Mouse (Mus musculus): ENCODE results near the gene Mdp1. TPM values are rescaled to one million over a fixed set of nuclear protein-coding genes. Genes with fewer than 3 reads are reported as not detected.

Gene Mdp1
- polyA plus RNA-seq, 1 experiment from 2014 or later: 70.4 TPM

- H3K4me1 ChIP-seq (replicated peaks; ENCODE audit: control insufficient read depth, insufficient read depth, low read length): peaks cover 3% of the 10 kb centered on the region; the same call in 1 of the 2 replicates
- no peaks in the 10 kb centered on the region; the same call in 1 of the 2 replicates for H3K36me3 ChIP-seq (replicated peaks; ENCODE audit: control insufficient read depth, insufficient read depth)
- no peak within 1 kb of the TSS for H3K4me3 ChIP-seq (replicated peaks; ENCODE audit: low read length)
- H3K9me3 ChIP-seq (ENCODE audit: control insufficient read depth, low read length): no peaks in the 10 kb centered on the region
- H3K4me2 ChIP-seq (replicated peaks): no peak within 1 kb of the TSS
- H3K9ac ChIP-seq: no peak within 1 kb of the TSS
- DNase-seq (ENCODE audit: low spot score): no peak
- WGBS: 95% methylated on average over 2 of the region's 2 CpGs
- H3K27me3 ChIP-seq (ENCODE audit: control insufficient read depth, insufficient read depth, low read length): no peaks in the 10 kb centered on the region
- ATAC-seq (ENCODE audit: low FRiP score): no peak
- H3K27ac ChIP-seq: no peak within 1 kb of the TSS
Observed at GRCm38 (mm10) chr14:55649884-55650283, 10.4 kb downstream of the Mdp1 start, which contains the start of gene Tssk4. TSS of gene Tssk4 (plus strand) at chr14:55650184.

- WGBS: 34% methylated on average over 17 of the region's 17 CpGs
- ATAC-seq (ENCODE audit: low FRiP score) (no peak), DNase-seq (ENCODE audit: low spot score) (no peak)
- Histone ChIP-seq H3K9me3 (ENCODE audit: control insufficient read depth, low read length) (no peaks in the 10 kb centered on the region), H3K4me1 (replicated peaks; ENCODE audit: control insufficient read depth, insufficient read depth, low read length) (peaks cover 21% of the 10 kb centered on the region), H3K36me3 (replicated peaks; ENCODE audit: control insufficient read depth, insufficient read depth) (peaks cover 12% of the 10 kb centered on the region), H3K4me3 (replicated peaks; ENCODE audit: low read length) (peak overlapping the region; percentile 85), H3K4me2 (replicated peaks) (peak overlapping the region; percentile 80), H3K9ac (peak overlapping the region; percentile 84), H3K27me3 (ENCODE audit: control insufficient read depth, insufficient read depth, low read length) (no peaks in the 10 kb centered on the region), H3K27ac (no peak overlapping the region)
Observed at GRCm38 (mm10) chr14:55644261-55644888, 15.9 kb downstream of the Mdp1 start.

- peaks cover 21% of the 10 kb centered on the region for H3K4me1 ChIP-seq (replicated peaks; ENCODE audit: control insufficient read depth, insufficient read depth, low read length)
- DNase-seq (ENCODE audit: low spot score) (peak; percentile 78), ATAC-seq (ENCODE audit: low FRiP score) (peak; percentile 90)
- peak within 1 kb of the TSS; percentile 84 for H3K9ac ChIP-seq
- H3K27me3 ChIP-seq (ENCODE audit: control insufficient read depth, insufficient read depth, low read length): no peaks in the 10 kb centered on the region
- peaks cover 22% of the 10 kb centered on the region for H3K36me3 ChIP-seq (replicated peaks; ENCODE audit: control insufficient read depth, insufficient read depth)
- under 1% methylated on average over 89 of the region's 89 CpGs for WGBS
- no peaks in the 10 kb centered on the region for H3K9me3 ChIP-seq (ENCODE audit: control insufficient read depth, low read length)
- peak within 1 kb of the TSS; percentile 85 for H3K4me3 ChIP-seq (replicated peaks; ENCODE audit: low read length)
- peak within 1 kb of the TSS; percentile 80 for H3K4me2 ChIP-seq (replicated peaks)
- H3K27ac ChIP-seq: peak within 1 kb of the TSS; percentile 97
Observed at GRCm38 (mm10) chr14:55643060-55643907, 17.0 kb downstream of the Mdp1 start, which contains the start of gene Tm9sf1. TSS of gene Tm9sf1 (minus strand) at chr14:55643806.

GRCm38 (mm10) chr14:55642679-55643059, 17.6 kb downstream of the Mdp1 start:
- H3K9ac ChIP-seq: peak overlapping the region; percentile 84
- peak; percentile 29 for ATAC-seq (ENCODE audit: low FRiP score)
- H3K4me2 ChIP-seq (replicated peaks): peak overlapping the region; percentile 80
- no peaks in the 10 kb centered on the region for H3K27me3 ChIP-seq (ENCODE audit: control insufficient read depth, insufficient read depth, low read length)
- peak overlapping the region; percentile 85 for H3K4me3 ChIP-seq (replicated peaks; ENCODE audit: low read length)
- 21% methylated on average over 8 of the region's 8 CpGs for WGBS
- H3K27ac ChIP-seq: peak overlapping the region; percentile 97
- H3K4me1 ChIP-seq (replicated peaks; ENCODE audit: control insufficient read depth, insufficient read depth, low read length): peaks cover 21% of the 10 kb centered on the region
- no peak for DNase-seq (ENCODE audit: low spot score)
- H3K36me3 ChIP-seq (replicated peaks; ENCODE audit: control insufficient read depth, insufficient read depth): peaks cover 28% of the 10 kb centered on the region
- no peaks in the 10 kb centered on the region for H3K9me3 ChIP-seq (ENCODE audit: control insufficient read depth, low read length)

GRCm38 (mm10) chr14:55641291-55641690, 19.0 kb downstream of the Mdp1 start:
- Histone ChIP-seq H3K4me3 (replicated peaks; ENCODE audit: low read length) (no peak overlapping the region), H3K9me3 (ENCODE audit: control insufficient read depth, low read length) (no peaks in the 10 kb centered on the region), H3K9ac (no peak overlapping the region), H3K27ac (no peak overlapping the region), H3K4me2 (replicated peaks) (no peak overlapping the region), H3K36me3 (replicated peaks; ENCODE audit: control insufficient read depth, insufficient read depth) (peaks cover 42% of the 10 kb centered on the region), H3K4me1 (replicated peaks; ENCODE audit: control insufficient read depth, insufficient read depth, low read length) (peaks cover 25% of the 10 kb centered on the region), H3K27me3 (ENCODE audit: control insufficient read depth, insufficient read depth, low read length) (no peaks in the 10 kb centered on the region)
- no peak for DNase-seq (ENCODE audit: low spot score)
- WGBS: 97% methylated on average over 13 of the region's 13 CpGs
- no peak for ATAC-seq (ENCODE audit: low FRiP score)

GRCm38 (mm10) chr14:55640816-55641215, 19.5 kb downstream of the Mdp1 start:
- H3K36me3 ChIP-seq (replicated peaks; ENCODE audit: control insufficient read depth, insufficient read depth): peaks cover 45% of the 10 kb centered on the region
- no peaks in the 10 kb centered on the region for H3K27me3 ChIP-seq (ENCODE audit: control insufficient read depth, insufficient read depth, low read length)
- no peak for DNase-seq (ENCODE audit: low spot score)
- H3K9ac ChIP-seq: no peak overlapping the region
- no peak for ATAC-seq (ENCODE audit: low FRiP score)
- WGBS: 96% methylated on average over 14 of the region's 14 CpGs
- H3K27ac ChIP-seq: no peak overlapping the region
- no peak overlapping the region for H3K4me2 ChIP-seq (replicated peaks)
- peaks cover 29% of the 10 kb centered on the region for H3K4me1 ChIP-seq (replicated peaks; ENCODE audit: control insufficient read depth, insufficient read depth, low read length)
- no peaks in the 10 kb centered on the region for H3K9me3 ChIP-seq (ENCODE audit: control insufficient read depth, low read length)
- H3K4me3 ChIP-seq (replicated peaks; ENCODE audit: low read length): no peak overlapping the region

GRCm38 (mm10) chr14:55637795-55638194, 22.5 kb downstream of the Mdp1 start, which contains the start of gene Gm49378:
TSS of gene Gm49378 (minus strand) at chr14:55637895.
- DNase-seq (ENCODE audit: low spot score) (no peak), ATAC-seq (ENCODE audit: low FRiP score) (no peak)
- no peak within 1 kb of the TSS for H3K27ac ChIP-seq
- WGBS: 96% methylated on average over 9 of the region's 9 CpGs
- no peak within 1 kb of the TSS for H3K4me3 ChIP-seq (replicated peaks; ENCODE audit: low read length)
- no peaks in the 10 kb centered on the region for H3K27me3 ChIP-seq (ENCODE audit: control insufficient read depth, insufficient read depth, low read length)
- H3K4me1 ChIP-seq (replicated peaks; ENCODE audit: control insufficient read depth, insufficient read depth, low read length): peaks cover 24% of the 10 kb centered on the region
- H3K9ac ChIP-seq: no peak within 1 kb of the TSS
- no peak within 1 kb of the TSS for H3K4me2 ChIP-seq (replicated peaks)
- H3K36me3 ChIP-seq (replicated peaks; ENCODE audit: control insufficient read depth, insufficient read depth): peaks cover 59% of the 10 kb centered on the region
- H3K9me3 ChIP-seq (ENCODE audit: control insufficient read depth, low read length): no peaks in the 10 kb centered on the region

GRCm38 (mm10) chr14:55635523-55636007, 24.7 kb downstream of the Mdp1 start, which contains the start of gene Ipo4:
TSS of gene Ipo4 (minus strand) at chr14:55635957.
- WGBS: 2% methylated on average over 33 of the region's 33 CpGs
- peaks cover 80% of the 10 kb centered on the region for H3K36me3 ChIP-seq (replicated peaks; ENCODE audit: control insufficient read depth, insufficient read depth)
- ATAC-seq (ENCODE audit: low FRiP score): peak; percentile 91
- peak within 1 kb of the TSS; percentile 81 for H3K9ac ChIP-seq
- H3K4me1 ChIP-seq (replicated peaks; ENCODE audit: control insufficient read depth, insufficient read depth, low read length): peaks cover 17% of the 10 kb centered on the region
- no peaks in the 10 kb centered on the region for H3K27me3 ChIP-seq (ENCODE audit: control insufficient read depth, insufficient read depth, low read length)
- H3K4me2 ChIP-seq (replicated peaks): peak within 1 kb of the TSS; percentile 90
- peak within 1 kb of the TSS; percentile 69 for H3K4me3 ChIP-seq (replicated peaks; ENCODE audit: low read length)
- peak; percentile 89 for DNase-seq (ENCODE audit: low spot score)
- H3K9me3 ChIP-seq (ENCODE audit: control insufficient read depth, low read length): no peaks in the 10 kb centered on the region
- H3K27ac ChIP-seq: peak within 1 kb of the TSS; percentile 67

Measured in hindbrain, embryonic 14.5 days (tissue).